Mouse (Mus musculus) frontal cortex, adult (tissue): Measurements from ENCODE around the gene Spdya.
"Not testable (repeated sequence)": the region's sequence is repeated elsewhere in the genome, so short reads cannot be mapped to it uniquely, and the experiment has no call there.

ENCODE experiments used
- ATAC-seq: cut with Nextera tagmentation; 2 replicates; pipeline ENCODE4 v1.9.2; 2017; ENCODE audit warnings: mild to moderate bottlenecking, moderate library complexity, mixed read lengths; ENCODE audit not compliant: low TSS enrichment

The Spdya gene

GRCm38 (mm10) chr17:71551757-71552451, at the start of gene Spdya:
TSS of gene Spdya (plus strand) at chr17:71552061.
- ATAC-seq: peak; percentile 98

- no peak for ATAC-seq
Measured at GRCm38 (mm10) chr17:71506832-71507231, 45.0 kb upstream of the Spdya start.

GRCm38 (mm10) chr17:71510297-71510696, 41.6 kb upstream of the Spdya start:
- no peak for ATAC-seq

GRCm38 (mm10) chr17:71526302-71526708, 25.6 kb upstream of the Spdya start:
- no peak for ATAC-seq

- ATAC-seq: peak; percentile 98
Measured at GRCm38 (mm10) chr17:71526711-71527564, 24.9 kb upstream of the Spdya start, which contains the start of gene Ndc80. TSS of gene Ndc80 (minus strand) at chr17:71526857.

GRCm38 (mm10) chr17:71528042-71528441, 23.8 kb upstream of the Spdya start:
- no peak for ATAC-seq

- not testable (repeated sequence) for ATAC-seq
Measured at GRCm38 (mm10) chr17:71535595-71535994, 16.3 kb upstream of the Spdya start.

GRCm38 (mm10) chr17:71537164-71537563, 14.7 kb upstream of the Spdya start:
- no peak for ATAC-seq

GRCm38 (mm10) chr17:71548586-71548985, 3.3 kb upstream of the Spdya start:
- no peak for ATAC-seq

- no peak for ATAC-seq
Measured at GRCm38 (mm10) chr17:71551350-71551749, 511 bp upstream of the Spdya start.

GRCm38 (mm10) chr17:71552901-71553300, 1.0 kb downstream of the Spdya start:
- no peak for ATAC-seq

- ATAC-seq: no peak
Measured at GRCm38 (mm10) chr17:71561631-71562030, 9.8 kb downstream of the Spdya start.

- ATAC-seq: no peak
Measured at GRCm38 (mm10) chr17:71579176-71579705, 27.4 kb downstream of the Spdya start.

GRCm38 (mm10) chr17:71597881-71598658, 46.2 kb downstream of the Spdya start:
- ATAC-seq: peak; percentile 64

- peak; percentile 94 for ATAC-seq
Measured at GRCm38 (mm10) chr17:71598659-71599554, 47.0 kb downstream of the Spdya start.

- ATAC-seq: peak; percentile 100
Measured at GRCm38 (mm10) chr17:71615638-71616318, 63.9 kb downstream of the Spdya start, which contains the start of gene Wdr43. TSS of gene Wdr43 (plus strand) at chr17:71615895.

GRCm38 (mm10) chr17:71616319-71617032, 64.6 kb downstream of the Spdya start:
- ATAC-seq: peak; percentile 46

GRCm38 (mm10) chr17:71617033-71617362, 65.1 kb downstream of the Spdya start:
- ATAC-seq: no peak

GRCm38 (mm10) chr17:71617974-71618373, 66.1 kb downstream of the Spdya start:
- ATAC-seq: no peak

- no peak for ATAC-seq
Measured at GRCm38 (mm10) chr17:71631806-71632205, 79.9 kb downstream of the Spdya start.
